Mouse (Mus musculus) embryonic fibroblast, embryonic 13.5 days (primary cell): Measurements from ENCODE around the gene Dlg2.

Experiments used
- CTCF ChIP-seq: IDR thresholded peaks from 2 replicates; pipeline ENCODE4 v1.5.1; 2011; ENCODE audit warnings: mild to moderate bottlenecking, control low read depth, low read length, moderate library complexity, borderline replicate concordance; ENCODE audit not compliant: insufficient read depth
- POLR2A ChIP-seq: IDR thresholded peaks from 2 replicates; pipeline ENCODE4 v1.6.1; 2011; ENCODE audit warnings: low read depth, mild to moderate bottlenecking, control low read depth, low read length, moderate library complexity

- no peak for TF ChIP-seq CTCF
- no peak for TF ChIP-seq POLR2A
Measured at GRCm38 (mm10) chr7:92493521-92493920, 2017.0 kb downstream of the Dlg2 start.
